Mouse (Mus musculus) mouse embryonic stem cell (cell line): Measurements from ENCODE around the gene Cox19.

Experiments used
- in situ Hi-C, 2 experiments: fragments of 300-500 bp; cut with MboI; formaldehyde crosslinking; loops; 1 replicate in 1 of 2; 3 replicates in 1 of 2; pipeline ENCODE4 v1.14.3; 2019 to 2020; ENCODE audit warnings: low sequenced_read_pairs in 2 of 2, low pct_unique_long_range_greater_than_20kb in 1 of 2, mixed read lengths in 1 of 2; ENCODE audit not compliant: unreplicated experiment in 1 of 2

The Cox19 gene

GRCm38 (mm10) chr5:139317751-139318504 is 33.3 kb downstream of the Cox19 start:
- in situ Hi-C loops = no loop called here

GRCm38 (mm10) chr5:139316982-139317675 is 34.1 kb downstream of the Cox19 start:
- in situ Hi-C loops = no loop called here

DNA sequence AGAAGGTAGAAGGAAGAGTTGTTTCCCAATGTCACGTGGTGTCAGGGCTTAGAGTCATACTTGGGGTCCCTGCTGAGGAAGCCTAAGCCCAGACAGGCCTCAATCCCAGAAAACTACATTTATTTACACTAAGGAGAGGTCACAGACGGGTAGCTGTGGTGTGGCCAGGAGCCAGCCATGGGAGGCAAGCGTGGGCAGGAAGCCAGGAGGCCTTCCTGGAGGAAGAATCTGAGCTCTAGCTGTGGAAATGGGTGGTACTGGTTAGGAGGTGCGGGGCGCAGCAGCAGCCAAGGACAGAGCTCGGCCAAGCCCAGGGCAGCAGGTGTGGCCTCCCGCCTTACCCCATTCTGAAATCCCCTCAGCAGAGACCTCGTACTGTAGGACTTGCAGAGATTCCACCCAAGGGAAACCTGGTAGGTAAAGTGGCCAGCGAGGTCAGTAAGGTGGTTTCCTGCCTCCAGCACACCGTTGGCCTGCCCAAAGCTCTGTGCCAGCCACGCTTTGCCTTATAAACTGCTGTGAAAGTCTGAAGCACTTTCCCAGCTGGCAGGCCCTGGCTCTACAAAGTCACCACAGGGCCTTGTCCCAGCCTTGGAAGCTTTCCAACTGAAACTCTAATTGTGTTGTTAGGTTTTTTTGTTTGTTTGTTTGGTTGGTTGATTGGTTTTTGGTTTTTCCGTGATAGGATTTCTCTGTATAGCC is 36.1 kb downstream of the Cox19 start:
- in situ Hi-C loops = no loop called here

DNA sequence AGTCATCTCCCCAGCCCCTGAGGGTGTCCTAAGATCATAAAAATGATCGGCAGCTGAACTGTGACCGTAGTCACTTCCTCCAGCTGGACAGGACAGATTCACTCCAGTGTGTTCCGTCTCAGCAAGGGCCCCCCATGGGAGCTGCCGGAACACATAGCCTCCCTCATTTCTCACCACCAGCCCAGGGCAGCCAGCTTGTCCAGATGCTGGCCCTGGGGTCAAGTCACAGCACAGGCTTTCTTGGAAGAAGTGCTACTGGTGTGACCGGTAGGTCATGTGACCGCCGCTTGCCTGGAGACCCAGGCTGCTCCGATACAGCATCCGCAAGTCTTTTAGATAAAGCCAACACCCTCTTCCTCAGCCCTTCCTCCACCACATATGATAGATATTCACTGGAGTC is 37.7 kb downstream of the Cox19 start:
- in situ Hi-C loops = no loop called here

- in situ Hi-C loops = no loop called here
Measured at GRCm38 (mm10) chr5:139311822-139312221, 39.4 kb downstream of the Cox19 start.

DNA sequence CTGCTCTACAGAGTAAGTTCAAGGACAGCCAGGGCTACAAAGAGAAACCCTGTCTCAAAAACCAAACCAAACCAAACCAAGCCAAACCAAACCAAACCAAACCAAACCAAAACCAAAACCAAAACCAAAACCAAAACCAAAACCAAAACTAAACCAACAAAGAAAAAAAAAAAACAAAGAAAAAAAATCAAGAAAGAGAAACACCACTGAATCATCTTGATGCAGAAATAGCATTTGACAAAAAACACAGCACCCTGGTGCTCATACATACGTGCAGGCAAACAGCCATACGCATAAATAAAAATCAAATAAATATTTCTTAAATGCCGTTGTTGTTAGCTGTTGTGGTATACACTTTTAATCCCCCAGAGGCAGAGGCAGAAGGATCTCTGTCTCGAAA is 40.7 kb downstream of the Cox19 start:
- in situ Hi-C loops = no loop called here

DNA sequence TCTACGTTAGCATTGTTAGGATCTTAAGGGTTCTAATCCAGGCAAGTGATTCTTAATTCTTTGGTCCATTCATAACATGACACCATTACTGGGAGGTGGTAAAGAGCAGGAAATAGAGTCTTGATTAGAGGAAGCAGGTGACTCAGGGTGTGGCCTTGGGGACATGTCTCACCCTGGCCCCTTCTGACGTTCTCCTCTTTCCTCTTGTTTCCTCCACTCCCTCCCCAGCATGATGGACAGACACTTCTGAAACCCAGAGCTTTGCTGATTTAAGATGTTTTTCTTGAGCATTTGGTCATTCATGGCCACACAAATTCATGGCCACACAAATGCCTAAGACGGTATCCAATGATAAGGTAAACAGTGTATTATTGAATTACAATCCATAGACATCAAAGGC is 41.3 kb downstream of the Cox19 start:
- in situ Hi-C loops = no loop called here

DNA sequence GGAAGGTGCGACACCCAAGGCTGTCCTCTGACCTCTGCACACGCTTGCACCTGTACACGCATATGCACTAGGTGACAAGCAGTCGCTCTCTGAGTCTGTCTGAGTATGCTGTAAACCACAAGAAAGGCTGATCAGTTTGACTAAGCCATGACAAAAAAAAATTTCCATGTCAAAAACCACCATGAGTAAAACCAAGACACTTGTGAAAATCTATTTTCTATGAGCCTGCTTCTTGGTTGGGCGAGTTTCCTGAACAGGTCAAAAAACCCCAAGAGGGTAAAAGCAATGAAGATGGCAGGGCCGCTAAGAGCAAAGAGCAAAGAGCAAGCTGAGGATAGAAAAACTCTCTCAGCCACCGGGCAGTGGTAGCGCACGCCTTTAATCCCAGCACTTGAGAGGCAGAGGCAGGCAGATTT is 47.6 kb downstream of the Cox19 start:
- in situ Hi-C loops = no loop called here

DNA sequence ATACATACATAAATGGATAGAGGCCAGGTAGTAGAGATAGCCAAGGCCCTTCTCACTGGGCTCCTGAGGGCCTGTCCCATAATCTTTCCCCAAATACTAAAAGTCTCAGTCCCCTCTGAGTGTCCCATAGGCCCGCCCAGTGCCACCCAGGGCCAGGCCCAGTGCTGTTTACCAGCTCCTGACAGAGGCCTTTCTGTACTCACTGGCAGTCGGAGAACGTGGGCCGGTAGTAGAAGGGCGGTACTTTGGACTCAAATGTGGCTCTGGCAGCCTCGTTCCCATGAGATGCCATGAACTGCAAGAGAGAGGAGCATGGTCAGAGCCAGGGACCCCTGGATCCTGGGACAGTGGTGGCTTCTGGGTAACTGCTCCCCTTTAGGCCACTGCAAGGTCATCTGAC is 49.1 kb downstream of the Cox19 start:
- in situ Hi-C loops = no loop called here

DNA sequence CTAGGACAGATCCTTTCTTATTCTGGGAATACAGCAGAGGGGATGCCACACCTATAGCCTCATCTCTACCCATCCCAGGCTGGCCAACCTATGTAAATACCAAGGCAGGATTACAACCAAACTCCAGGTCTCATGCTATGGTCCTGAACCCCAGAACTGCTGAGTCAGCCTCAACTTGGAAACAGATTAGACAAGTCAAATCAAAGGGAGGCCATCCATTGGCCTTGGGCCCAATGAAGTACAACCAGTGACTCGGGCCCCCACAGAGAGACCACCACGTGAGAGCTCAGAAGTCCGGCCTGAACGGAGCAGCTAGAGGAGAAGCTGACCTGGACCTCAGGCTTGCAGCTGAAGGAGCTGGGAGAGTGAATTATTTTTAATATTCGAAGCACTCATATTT is 53.5 kb downstream of the Cox19 start:
- in situ Hi-C loops = no loop called here

DNA sequence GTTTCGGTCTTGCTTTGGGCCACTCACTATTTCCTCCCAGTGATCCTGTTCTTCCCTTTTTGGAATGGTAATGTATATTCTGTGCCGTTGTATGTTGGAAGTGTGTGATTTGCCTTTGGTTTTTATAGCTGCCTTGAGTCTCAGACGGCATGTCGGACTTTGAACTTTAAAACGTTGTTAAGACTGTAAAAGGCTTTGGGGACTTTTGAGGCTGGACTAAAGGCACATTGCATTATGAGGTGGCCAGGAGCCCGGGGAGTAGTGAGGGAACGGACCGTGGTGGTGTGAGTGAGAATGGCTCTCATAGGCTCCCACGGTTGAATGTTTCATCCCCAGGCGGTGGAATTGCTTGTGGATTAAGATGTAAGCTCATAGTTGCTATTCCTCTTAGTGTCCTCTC is 54.1 kb downstream of the Cox19 start:
- in situ Hi-C loops = no loop called here

GRCm38 (mm10) chr5:139294089-139294488 is 57.1 kb downstream of the Cox19 start:
- in situ Hi-C loops = no loop called here

- in situ Hi-C loops = no loop called here
Measured at GRCm38 (mm10) chr5:139291811-139292560, 59.2 kb downstream of the Cox19 start.

DNA sequence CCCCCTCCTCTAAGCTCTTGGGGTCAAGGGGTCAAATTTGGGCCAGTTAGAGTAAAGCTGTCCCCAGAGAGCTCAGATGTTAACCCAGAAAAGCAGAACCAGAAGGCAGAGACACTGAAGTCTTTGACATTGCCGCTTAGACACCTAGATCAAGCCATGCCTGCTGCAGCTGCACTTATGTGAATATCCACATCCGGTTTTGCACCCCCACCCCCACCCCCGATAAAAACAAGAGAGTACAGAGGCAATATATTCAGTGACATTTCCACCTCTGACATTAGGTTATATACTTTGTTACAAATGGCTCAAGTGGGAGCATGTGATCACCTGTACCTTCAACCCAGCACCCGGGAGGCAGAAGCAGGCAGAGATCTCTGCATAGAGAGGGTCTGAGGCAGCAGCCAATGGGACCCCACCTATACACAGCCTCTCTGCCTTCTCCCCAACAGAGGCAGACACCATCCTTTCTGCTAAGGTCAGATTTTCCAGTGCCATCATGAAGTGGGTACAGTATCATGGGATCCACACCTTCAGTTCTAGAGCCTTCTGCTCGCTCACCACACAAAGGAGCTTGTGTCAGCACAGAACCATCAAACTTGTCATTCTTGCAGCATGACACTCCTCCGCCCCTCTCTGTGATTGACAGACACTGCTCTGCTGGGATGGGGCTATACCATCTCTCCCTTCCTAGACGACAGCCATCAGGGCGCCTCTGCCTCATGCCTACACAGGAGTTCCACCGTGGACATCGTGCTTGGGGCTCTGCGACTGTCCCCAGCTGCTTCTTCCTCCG is 60.6 kb downstream of the Cox19 start:
- in situ Hi-C loops = no loop called here

DNA sequence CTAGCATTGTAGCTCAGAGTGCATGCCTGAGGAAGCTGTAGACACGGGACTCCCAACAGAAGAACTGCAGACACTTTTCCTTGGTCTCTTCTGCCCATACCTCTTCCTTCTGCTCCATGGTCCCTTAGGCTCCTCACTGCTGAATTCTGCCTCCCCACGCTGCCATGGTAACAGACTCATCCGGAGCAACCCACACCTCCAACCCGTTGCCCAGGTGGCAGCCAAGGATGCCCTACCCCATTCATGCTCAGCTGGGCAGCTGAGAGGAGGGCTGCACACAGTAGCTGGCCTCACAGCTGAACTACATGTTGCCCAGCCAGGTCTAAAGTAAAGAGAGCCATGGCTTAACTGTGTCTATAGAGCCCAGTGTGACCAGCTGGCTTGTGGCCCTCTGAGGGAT is 62.6 kb downstream of the Cox19 start:
- in situ Hi-C loops = no loop called here

GRCm38 (mm10) chr5:139287787-139288186 is 63.4 kb downstream of the Cox19 start:
- in situ Hi-C loops = no loop called here

DNA sequence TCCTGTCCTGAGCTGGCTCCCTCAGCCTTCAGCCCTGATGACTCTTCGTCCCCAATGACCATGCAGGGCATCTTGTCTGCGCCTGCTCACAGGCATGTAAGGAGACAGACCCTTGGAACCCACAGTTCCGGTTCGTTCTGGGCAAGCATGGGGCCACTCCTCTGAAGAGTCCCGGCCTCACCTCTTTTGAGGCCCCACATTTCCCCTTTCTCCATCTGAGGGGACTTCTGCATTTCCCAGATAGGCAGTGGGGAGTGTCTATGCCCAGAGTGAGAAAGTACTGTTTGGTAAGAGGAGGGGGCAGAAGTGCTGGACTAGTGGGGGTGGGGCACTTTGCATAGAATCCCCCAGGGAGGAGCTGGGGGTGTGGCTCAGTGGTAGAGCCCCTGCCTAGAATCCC is 64.1 kb downstream of the Cox19 start:
- in situ Hi-C loops = no loop called here
